Mouse (Mus musculus): Measurements from ENCODE around the gene Atp2a3. TPM values are rescaled to one million over a fixed set of nuclear protein-coding genes. Genes with fewer than 3 reads are reported as not detected.
A peak's percentile ranks its signal among the peaks of the same experiment; 100 is the strongest.

Gene Atp2a3
- total RNA-seq, 2 experiments from 2014 or later = 73.9 to 88.4 TPM

- ATAC-seq (replicated peaks; ENCODE audit: poor library complexity, severe bottlenecking) = 0 out of 2 replicates have a peak, but pooled peaks have one; percentile 8
These were observed 36.8 kb downstream of the Atp2a3 start for GRCm38 (mm10) chr11:72997529-72998326.

- peak; percentile 87 for ATAC-seq (replicated peaks; ENCODE audit: poor library complexity, severe bottlenecking)
These were observed 37.8 kb downstream of the Atp2a3 start, which contains the start of gene P2rx1 for GRCm38 (mm10) chr11:72998771-72999170. Gene P2rx1 (plus strand): TSS chr11:72999103.

DNA sequence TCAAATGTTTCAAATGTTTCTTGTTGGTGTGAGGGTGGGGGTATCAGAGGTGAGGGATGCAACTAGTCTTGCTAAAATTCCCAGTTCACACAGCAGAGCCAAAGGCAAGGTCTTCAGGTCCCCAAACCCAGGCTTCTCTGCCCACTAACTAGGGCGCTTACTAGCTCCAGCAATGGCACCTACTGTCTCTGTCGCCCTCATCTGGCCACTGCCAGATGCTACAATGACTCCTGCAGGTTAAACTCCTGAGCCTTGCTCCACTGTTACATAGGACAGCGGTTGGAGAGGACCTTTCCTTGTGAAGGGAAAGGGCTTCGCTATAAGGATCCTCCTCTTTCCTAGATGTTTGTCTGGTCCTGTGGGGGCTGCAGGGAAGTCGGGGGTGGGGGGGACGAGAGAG lies 40.1 kb downstream of the Atp2a3 start:
- peak; percentile 65 for ATAC-seq (replicated peaks; ENCODE audit: poor library complexity, severe bottlenecking)

DNA sequence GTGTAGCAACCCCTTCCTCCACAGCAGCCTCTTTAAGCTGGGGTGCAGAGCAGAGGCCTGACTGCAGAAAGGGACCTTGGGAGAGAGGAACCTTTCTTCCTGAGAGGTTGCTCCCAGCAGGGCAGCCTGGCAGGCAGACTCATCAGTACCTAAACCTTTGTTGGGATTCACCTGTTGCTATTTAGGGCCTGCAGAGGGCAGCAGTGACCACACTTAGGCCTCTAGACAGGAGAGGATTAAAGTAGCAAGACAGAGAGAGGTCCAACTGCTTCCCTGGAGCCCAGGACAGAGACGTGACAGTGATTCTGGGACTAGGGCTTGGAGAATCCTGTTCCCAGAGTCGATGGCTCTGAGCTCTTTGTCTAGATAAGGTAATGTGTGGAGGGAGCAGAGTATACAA lies 45.4 kb downstream of the Atp2a3 start:
- peak; percentile 81 for ATAC-seq (replicated peaks; ENCODE audit: poor library complexity, severe bottlenecking)

GRCm38 (mm10) chr11:73007113-73007512 lies 46.1 kb downstream of the Atp2a3 start:
- ATAC-seq (replicated peaks; ENCODE audit: poor library complexity, severe bottlenecking) = no peak

DNA sequence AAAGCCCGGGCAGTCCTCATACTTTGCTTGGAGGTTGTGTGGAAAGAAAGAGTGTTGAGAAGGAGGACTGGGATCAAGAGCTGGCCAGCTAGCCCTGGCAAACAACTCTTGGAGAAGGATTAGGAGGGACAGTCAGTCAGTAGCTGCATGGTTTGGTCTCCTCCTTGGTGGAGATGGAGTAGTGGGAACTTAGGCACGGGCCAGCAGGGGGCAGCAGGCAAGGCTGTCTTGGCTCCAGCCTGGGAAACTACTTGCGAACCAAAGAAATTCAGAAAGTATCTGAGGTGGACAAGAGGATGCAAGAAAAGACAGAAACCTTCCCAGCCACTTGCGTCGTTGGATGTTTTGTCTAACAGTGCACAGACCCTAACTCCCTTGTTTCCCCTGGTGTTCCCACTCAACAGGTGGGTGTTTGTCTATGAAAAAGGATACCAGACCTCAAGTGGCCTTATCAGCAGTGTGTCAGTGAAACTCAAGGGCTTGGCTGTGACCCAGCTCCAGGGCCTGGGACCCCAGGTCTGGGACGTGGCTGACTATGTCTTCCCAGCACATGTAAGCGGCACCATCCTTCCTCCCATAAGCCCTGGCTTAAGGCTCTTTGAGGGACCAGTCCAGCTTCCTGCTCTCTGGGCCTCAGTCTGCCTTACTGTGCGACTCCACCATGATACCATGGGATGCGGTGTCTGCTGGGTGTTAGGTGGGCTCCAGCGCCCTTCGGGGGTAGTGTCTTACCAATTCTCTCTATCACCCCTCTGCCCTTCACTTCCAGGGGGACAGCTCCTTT lies 46.9 kb downstream of the Atp2a3 start:
- peak; percentile 57; the same call in 1 of the 2 replicates for ATAC-seq (replicated peaks; ENCODE audit: poor library complexity, severe bottlenecking)

DNA sequence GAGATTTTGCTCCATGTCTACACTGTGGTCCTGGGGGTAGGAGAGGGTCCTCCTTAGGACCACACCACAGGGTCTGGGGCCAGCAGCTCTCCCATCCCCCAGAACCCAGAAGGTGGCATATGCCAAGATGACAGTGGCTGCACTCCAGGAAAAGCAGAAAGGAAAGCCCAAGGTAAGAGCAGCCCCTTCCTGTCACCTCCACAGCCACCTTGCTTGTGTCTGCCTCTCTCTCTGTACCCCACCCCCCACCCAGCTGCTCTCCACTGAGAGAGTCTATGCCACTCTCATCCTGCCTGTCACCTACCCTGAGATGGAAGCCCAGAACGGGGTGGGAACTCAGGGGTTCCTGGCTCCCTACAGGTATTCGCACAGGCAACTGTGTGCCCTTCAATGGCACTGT lies 47.9 kb downstream of the Atp2a3 start:
- ATAC-seq (replicated peaks; ENCODE audit: poor library complexity, severe bottlenecking) = no peak

- no peak for ATAC-seq (replicated peaks; ENCODE audit: poor library complexity, severe bottlenecking)
These were observed 48.7 kb downstream of the Atp2a3 start for GRCm38 (mm10) chr11:73009531-73010274.

DNA sequence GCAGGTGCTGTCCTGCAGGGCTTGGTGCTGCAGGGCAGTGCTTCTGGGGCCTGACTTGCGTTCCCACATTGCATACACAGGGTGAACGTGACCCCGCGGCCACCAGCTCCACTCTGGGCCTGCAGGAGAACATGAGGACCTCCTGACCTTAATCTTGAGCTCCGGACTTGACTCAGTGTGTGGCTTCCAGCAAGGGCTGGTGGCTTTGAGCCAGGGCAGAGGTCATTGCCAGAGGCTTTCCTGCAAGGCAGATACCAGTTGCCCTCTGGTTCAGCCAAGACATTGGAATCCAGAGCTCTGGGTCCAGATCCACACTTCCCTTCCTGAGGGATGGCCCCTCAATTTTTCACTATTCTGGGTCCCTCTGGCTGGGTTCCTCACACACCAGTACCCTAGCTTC lies 53.0 kb downstream of the Atp2a3 start:
- no peak for ATAC-seq (replicated peaks; ENCODE audit: poor library complexity, severe bottlenecking)

DNA sequence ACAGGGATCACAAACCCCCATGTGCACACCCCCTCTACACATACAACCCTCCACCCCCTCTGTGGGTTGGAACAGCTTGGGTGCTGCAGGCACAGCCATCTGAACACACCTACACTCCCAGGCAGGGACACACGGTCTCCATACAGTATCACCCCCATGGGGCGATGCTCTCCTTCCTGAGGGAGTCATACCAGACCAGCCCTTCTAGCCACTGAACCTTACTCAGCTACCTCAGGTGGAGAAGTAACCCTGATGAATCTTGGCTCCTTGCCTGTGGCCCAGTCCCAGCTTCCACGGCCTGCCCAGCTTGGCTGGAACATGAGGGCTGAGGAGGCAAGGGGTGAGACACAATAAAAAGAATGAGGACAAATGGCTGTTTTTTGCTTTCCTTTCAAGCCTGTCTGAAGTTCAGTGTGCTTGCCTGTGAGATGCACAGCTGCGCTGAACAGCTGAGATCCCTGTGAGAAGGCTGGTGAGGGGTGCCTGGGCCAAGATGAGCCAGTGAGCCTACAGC lies 53.9 kb downstream of the Atp2a3 start:
- no peak for ATAC-seq (replicated peaks; ENCODE audit: poor library complexity, severe bottlenecking)

GRCm38 (mm10) chr11:73015391-73016102 lies 54.6 kb downstream of the Atp2a3 start:
- ATAC-seq (replicated peaks; ENCODE audit: poor library complexity, severe bottlenecking) = no peak

- no peak for ATAC-seq (replicated peaks; ENCODE audit: poor library complexity, severe bottlenecking)
These were observed 55.1 kb downstream of the Atp2a3 start for GRCm38 (mm10) chr11:73016103-73016420.

DNA sequence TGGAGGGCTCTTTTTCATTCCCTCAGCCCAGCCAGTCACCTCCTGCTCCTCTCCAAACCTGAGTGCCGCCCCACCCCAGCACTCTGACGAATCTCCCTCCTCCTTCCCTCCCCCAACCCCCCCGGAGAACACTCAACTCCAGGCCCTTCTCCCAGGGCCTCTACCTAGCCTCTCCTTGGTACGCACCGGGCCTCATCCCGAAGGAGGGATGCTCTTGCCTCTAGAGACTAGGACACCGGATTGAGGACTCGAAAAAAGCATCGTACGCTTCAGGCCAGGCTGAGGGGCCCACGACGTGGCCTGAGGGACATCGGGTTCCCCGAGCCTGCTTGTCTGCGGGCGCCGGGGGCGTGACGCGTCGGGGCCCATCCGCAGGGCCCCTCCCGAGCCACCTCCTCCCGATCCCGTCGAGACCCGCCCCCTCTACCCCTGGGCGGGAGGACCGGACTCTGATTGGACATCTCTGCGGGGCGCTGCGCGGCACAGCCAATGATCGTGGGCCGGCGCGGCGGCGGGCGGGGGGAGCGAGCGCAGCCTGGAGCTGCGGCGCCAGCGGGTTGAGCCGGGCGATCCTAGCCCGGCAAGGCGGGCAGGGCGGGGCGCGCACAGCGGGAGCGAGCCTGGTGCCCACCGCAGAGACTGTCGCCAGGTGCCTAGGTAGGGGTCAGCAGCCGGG lies 57.6 kb downstream of the Atp2a3 start, which contains the start of gene Camkk1:
Gene Camkk1, plus strand, starts transcription at position 538 of the 676 bp plus-strand sequence.
- ATAC-seq (replicated peaks; ENCODE audit: poor library complexity, severe bottlenecking) = peak; percentile 94

- peak; percentile 53 for ATAC-seq (replicated peaks; ENCODE audit: poor library complexity, severe bottlenecking)
These were observed 58.3 kb downstream of the Atp2a3 start for GRCm38 (mm10) chr11:73019147-73019795.

- ATAC-seq (replicated peaks; ENCODE audit: poor library complexity, severe bottlenecking) = no peak
These were observed 60.2 kb downstream of the Atp2a3 start for GRCm38 (mm10) chr11:73020953-73021800.

GRCm38 (mm10) chr11:73023099-73023498 lies 62.1 kb downstream of the Atp2a3 start:
- ATAC-seq (replicated peaks; ENCODE audit: poor library complexity, severe bottlenecking) = no peak

DNA sequence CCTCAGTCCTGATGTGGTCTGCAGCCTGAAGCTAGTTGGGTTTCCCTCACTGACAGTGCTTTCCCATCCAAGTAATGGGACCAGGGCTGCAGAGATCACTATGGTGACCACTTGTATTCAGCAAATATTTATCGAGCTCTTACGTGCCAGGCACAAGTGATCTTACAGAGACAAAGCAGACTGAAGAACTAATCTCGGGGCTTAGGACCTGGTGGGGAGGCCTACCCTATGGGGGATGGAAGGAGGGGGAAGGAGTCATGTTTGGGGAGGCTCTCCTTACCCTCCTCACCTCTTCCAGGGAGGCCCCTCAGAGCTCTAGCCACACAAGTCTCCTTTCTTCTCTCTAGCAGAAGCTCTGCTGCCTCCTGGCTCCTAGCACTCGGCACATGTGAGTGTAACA lies 62.9 kb downstream of the Atp2a3 start:
- no peak for ATAC-seq (replicated peaks; ENCODE audit: poor library complexity, severe bottlenecking)
